Mouse (Mus musculus) ES-Bruce4 (cell line): ENCODE data around the gene Armc9. TPM values are rescaled to one million over a fixed set of nuclear protein-coding genes. Genes with fewer than 3 reads are reported as not detected.

ENCODE experiments used
- H3K27ac ChIP-seq: 2 replicates; pipeline ENCODE4 v1.5.1; 2012; ENCODE audit warnings: low read length, inconsistent platforms; ENCODE audit not compliant: insufficient read depth
- H3K27me3 ChIP-seq: 2 replicates; pipeline ENCODE4 v1.6.1; 2012; ENCODE audit warnings: mild to moderate bottlenecking, low read length, inconsistent platforms; ENCODE audit not compliant: control insufficient read depth, poor library complexity, insufficient read depth, severe bottlenecking
- H3K36me3 ChIP-seq: 2 replicates; pipeline ENCODE4 v1.6.1; 2012; ENCODE audit warnings: inconsistent platforms, mild to moderate bottlenecking, low read length, moderate library complexity; ENCODE audit not compliant: control insufficient read depth, poor library complexity, insufficient read depth, severe bottlenecking
- H3K4me1 ChIP-seq: one replicate; pipeline ENCODE4 v1.8.1; 2011; ENCODE audit warnings: low read length; ENCODE audit not compliant: control insufficient read depth, insufficient read depth
- H3K4me3 ChIP-seq: 2 replicates; pipeline ENCODE4 v1.5.1; 2011; ENCODE audit warnings: low read depth, mild to moderate bottlenecking, low read length
- H3K9ac ChIP-seq: 2 replicates; pipeline ENCODE4 v1.6.1; 2012; ENCODE audit warnings: low read depth, mild to moderate bottlenecking, inconsistent platforms; ENCODE audit not compliant: poor library complexity, severe bottlenecking
- H3K9me3 ChIP-seq: replicated peaks from 2 replicates; pipeline ENCODE4 v1.6.1; 2012; ENCODE audit warnings: mild to moderate bottlenecking, low read length, inconsistent platforms; ENCODE audit not compliant: control insufficient read depth, poor library complexity, insufficient read depth, severe bottlenecking
- CTCF ChIP-seq: IDR thresholded peaks from one replicate; pipeline ENCODE4 v1.8.1; 2011; ENCODE audit warnings: low read depth, low read length
- EP300 ChIP-seq: IDR thresholded peaks from 2 replicates; pipeline ENCODE4 v1.6.1; 2011; ENCODE audit warnings: low read depth, low read length; ENCODE audit not compliant: insufficient read depth
- POLR2A ChIP-seq: IDR thresholded peaks from one replicate; pipeline ENCODE4 v1.8.1; 2011; ENCODE audit warnings: low read length; ENCODE audit not compliant: insufficient read depth
- polyA plus RNA-seq: library from polyadenylated mRNA; stranded (reverse); fragments of >200 nt; gene quantifications from 2 replicates; pipeline ENCODE4 v1.2.4, GENCODE M21; 2011; ENCODE audit warnings: low read depth; ENCODE audit not compliant: missing spikeins, insufficient read depth, insufficient read length

Armc9 gene
- polyA plus RNA-seq, 1 experiment: 13.7 TPM

- no peak for TF ChIP-seq EP300
- no peak for TF ChIP-seq POLR2A
- TF ChIP-seq CTCF: no peak
- no peak overlapping the region for H3K27ac ChIP-seq
Measured at GRCm38 (mm10) chr1:86263564-86264339, 109.2 kb downstream of the Armc9 start.

GRCm38 (mm10) chr1:86265060-86265459 lies 110.5 kb downstream of the Armc9 start:
- no peak overlapping the region for H3K27ac ChIP-seq
- no peak overlapping the region for H3K4me3 ChIP-seq
- H3K9me3 ChIP-seq: no peaks in the 10 kb centered on the region
- H3K27me3 ChIP-seq: no peaks in the 10 kb centered on the region
- H3K9ac ChIP-seq: no peak overlapping the region
- H3K36me3 ChIP-seq: no peaks in the 10 kb centered on the region
- TF ChIP-seq POLR2A: no peak
- no peak for TF ChIP-seq EP300
- TF ChIP-seq CTCF: no peak
- H3K4me1 ChIP-seq: no peaks in the 10 kb centered on the region

More at GRCm38 (mm10) chr1:86263564-86264339, 109.2 kb downstream of the Armc9 start:
- H3K4me1 ChIP-seq: no peaks in the 10 kb centered on the region
- no peaks in the 10 kb centered on the region for H3K27me3 ChIP-seq
- no peaks in the 10 kb centered on the region for H3K9me3 ChIP-seq
- H3K36me3 ChIP-seq: no peaks in the 10 kb centered on the region
- no peak overlapping the region for H3K9ac ChIP-seq
- no peak overlapping the region for H3K4me3 ChIP-seq

- no peaks in the 10 kb centered on the region for H3K27me3 ChIP-seq
- H3K36me3 ChIP-seq: no peaks in the 10 kb centered on the region
- H3K9me3 ChIP-seq: no peaks in the 10 kb centered on the region
- H3K4me1 ChIP-seq: no peaks in the 10 kb centered on the region
- no peak overlapping the region for H3K9ac ChIP-seq
- H3K4me3 ChIP-seq: no peak overlapping the region
- no peak overlapping the region for H3K27ac ChIP-seq
- TF ChIP-seq CTCF (no peak), EP300 (no peak), POLR2A (no peak)
Measured at GRCm38 (mm10) chr1:86268492-86269189, 114.1 kb downstream of the Armc9 start.

- H3K36me3 ChIP-seq: no peaks in the 10 kb centered on the region
- no peak overlapping the region for H3K4me3 ChIP-seq
- H3K9me3 ChIP-seq: no peaks in the 10 kb centered on the region
- TF ChIP-seq CTCF (no peak), POLR2A (no peak), EP300 (no peak)
- H3K27ac ChIP-seq: no peak overlapping the region
- no peaks in the 10 kb centered on the region for H3K4me1 ChIP-seq
- H3K27me3 ChIP-seq: no peaks in the 10 kb centered on the region
- H3K9ac ChIP-seq: no peak overlapping the region
Measured at GRCm38 (mm10) chr1:86269190-86269508, 114.6 kb downstream of the Armc9 start.

GRCm38 (mm10) chr1:86271707-86272106 lies 117.1 kb downstream of the Armc9 start:
- H3K4me1 ChIP-seq: no peaks in the 10 kb centered on the region
- no peaks in the 10 kb centered on the region for H3K9me3 ChIP-seq

DNA sequence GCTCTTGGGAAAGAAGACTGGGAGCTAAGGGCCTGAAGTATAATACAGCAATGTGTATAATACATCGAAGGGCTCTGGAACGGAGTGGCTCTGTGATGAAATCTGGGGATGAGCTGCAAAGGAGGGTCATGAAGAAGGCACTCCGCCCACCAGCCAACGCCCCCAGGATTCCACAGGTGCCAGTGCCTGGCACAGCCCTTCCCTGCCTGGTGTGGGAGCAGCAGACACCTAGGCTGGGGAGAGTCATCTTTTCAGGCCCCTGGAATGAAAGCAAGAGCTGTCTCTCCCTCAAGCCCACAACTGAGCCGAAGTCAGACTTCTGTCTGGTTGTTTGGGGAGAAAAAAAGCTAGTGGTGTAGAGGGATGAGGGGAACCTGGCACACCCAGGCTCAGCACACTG lies 122.5 kb downstream of the Armc9 start:
- H3K4me3 ChIP-seq: no peak overlapping the region
- no peaks in the 10 kb centered on the region for H3K36me3 ChIP-seq
- H3K27ac ChIP-seq: no peak overlapping the region
- TF ChIP-seq POLR2A: no peak
- TF ChIP-seq EP300: no peak
- TF ChIP-seq CTCF: no peak
- no peaks in the 10 kb centered on the region for H3K4me1 ChIP-seq
- H3K9me3 ChIP-seq: no peaks in the 10 kb centered on the region
- no peaks in the 10 kb centered on the region for H3K27me3 ChIP-seq
- H3K9ac ChIP-seq: no peak overlapping the region

More at GRCm38 (mm10) chr1:86271707-86272106, 117.1 kb downstream of the Armc9 start:
- H3K27me3 ChIP-seq: no peaks in the 10 kb centered on the region
- TF ChIP-seq EP300 (no peak), POLR2A (no peak)
- H3K36me3 ChIP-seq: no peaks in the 10 kb centered on the region
- no peak overlapping the region for H3K9ac ChIP-seq
- H3K4me3 ChIP-seq: no peak overlapping the region
- no peak overlapping the region for H3K27ac ChIP-seq
